Mouse (Mus musculus) inflammation-experienced regulatory T-cells, adult 6 months (primary cell): ENCODE results near the gene Smndc1. TPM values are rescaled to one million over a fixed set of nuclear protein-coding genes. Genes with fewer than 3 reads are reported as not detected.
A peak's percentile ranks its signal among the peaks of the same experiment; 100 is the strongest.

Experiments used
- ATAC-seq: one replicate; pipeline ENCODE4 v1.8.0; 2017
- polyA plus RNA-seq, 3 experiments: library from polyadenylated mRNA; unstranded; fragments of 100-300 nt; shearing (Covaris generic); gene quantifications; one replicate each; pipeline ENCODE4 v1.2.1; 2017

Smndc1 gene
- polyA plus RNA-seq, 3 experiments from 2014 or later, result 30.1 to 38.6 (median 34.9) TPM

GRCm38 (mm10) chr19:53340423-53340822, 50.0 kb downstream of the Smndc1 start:
- ATAC-seq, result no peak

GRCm38 (mm10) chr19:53335241-53335640, 55.1 kb downstream of the Smndc1 start:
- ATAC-seq, result no peak

- ATAC-seq, result no peak
Observed at GRCm38 (mm10) chr19:53333730-53334129, 56.6 kb downstream of the Smndc1 start.

- ATAC-seq, result no peak
Observed at GRCm38 (mm10) chr19:53331882-53332500, 58.4 kb downstream of the Smndc1 start.

- peak; percentile 30 for ATAC-seq
Observed at GRCm38 (mm10) chr19:53329992-53330381, 60.4 kb downstream of the Smndc1 start.

Other genes starting within 250 kb of the Smndc1 start
- 1 to 10 TPM; 4.3 to 5.9 (median 4.6) TPM for gene Mxi1, start 80.1 kb downstream of the Smndc1 start, polyA plus RNA-seq
- gene Gm10197, start 18.8 kb downstream of the Smndc1 start, polyA plus RNA-seq, result not detected
- gene Dusp5, start 138.5 kb upstream of the Smndc1 start, polyA plus RNA-seq, result 10 to 100 TPM in 1 of 3 experiments, 1 to 10 TPM in 2; 5.8 to 13.8 (median 6.4) TPM
- 100 to 1,000 TPM; 144 to 258 (median 167) TPM for gene Nutf2-ps1, start 198.5 kb upstream of the Smndc1 start, polyA plus RNA-seq
- gene Smc3, start 209.8 kb upstream of the Smndc1 start, polyA plus RNA-seq, result 10 to 100 TPM; 38.7 to 43.1 (median 39.0) TPM